Mouse (Mus musculus): ENCODE data around the gene Plpp2. TPM values are rescaled to one million over a fixed set of nuclear protein-coding genes. Genes with fewer than 3 reads are reported as not detected.

The Plpp2 gene
- total and polyA plus RNA-seq, 2 experiments from 2014 or later, result 5.0 to 11.7 TPM

GRCm38 (mm10) chr10:79550366-79550765 is 16.8 kb upstream of the Plpp2 start:
- Histone ChIP-seq H3K4me1 (ENCODE audit: control insufficient read depth, insufficient read depth) (peaks cover 14% of the 10 kb centered on the region), H3K4me2 (ENCODE audit: low read depth, low read length) (no peak overlapping the region), H3K9ac (replicated peaks; ENCODE audit: low read depth, low read length) (no peak overlapping the region), H3K9me3 (replicated peaks; ENCODE audit: control insufficient read depth, low read length) (no peaks in the 10 kb centered on the region), H3K27ac (ENCODE audit: low read depth) (no peak overlapping the region), H3K36me3 (replicated peaks; ENCODE audit: control insufficient read depth, insufficient read depth, low read length) (peaks cover 44% of the 10 kb centered on the region), H3K27me3 (ENCODE audit: control insufficient read depth, insufficient read depth, low read length) (no peaks in the 10 kb centered on the region), H3K4me3 (ENCODE audit: low read depth, low read length) (no peak overlapping the region)
- TF ChIP-seq EP300 (IDR thresholded peaks at IDR 0.05; ENCODE audit: low read depth) (no peak), CTCF (IDR thresholded peaks at IDR 0.05; ENCODE audit: low read depth) (no peak)
- ATAC-seq (ENCODE audit: insufficient read depth, low read depth), result no peak
- WGBS, result 75% methylated on average over 9 of the region's 9 CpGs
- DNase-seq (ENCODE audit: low spot score), result no peak

DNA sequence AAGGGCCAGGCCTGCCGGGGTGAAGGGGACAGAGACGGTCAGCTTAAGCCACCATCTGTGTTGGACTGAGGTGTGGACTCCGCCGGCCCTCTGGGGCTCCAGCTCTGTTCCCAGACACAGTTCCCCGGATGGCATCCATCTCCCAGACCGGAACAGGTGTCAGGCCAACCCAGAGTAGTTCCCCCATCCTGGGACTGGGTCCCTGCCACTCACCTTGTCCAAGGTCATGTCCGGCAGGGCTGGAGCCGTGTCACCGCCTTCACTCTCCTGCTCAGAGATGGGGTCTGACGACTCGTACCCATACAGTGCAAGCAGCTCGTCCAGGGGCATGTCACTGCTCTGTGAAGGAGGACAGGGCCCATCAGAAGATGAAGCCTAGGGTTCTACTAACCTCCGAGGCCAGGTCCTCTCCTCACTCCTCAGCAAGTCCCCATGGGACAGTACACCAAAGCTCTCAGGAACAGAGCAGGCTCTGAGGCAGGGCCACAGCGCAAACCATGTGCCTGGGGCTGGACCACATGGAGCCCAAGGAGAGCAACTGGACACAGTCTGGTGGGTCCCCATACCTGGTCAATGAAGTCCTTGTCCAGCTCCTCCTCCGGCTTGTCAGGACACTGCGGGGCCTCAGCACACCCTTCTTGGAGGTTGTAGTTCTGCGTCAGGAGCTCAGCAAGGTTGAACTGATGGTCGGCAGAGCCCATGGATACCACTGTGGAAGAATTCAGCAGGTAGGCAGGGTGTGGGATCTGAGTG is 15.6 kb upstream of the Plpp2 start:
- DNase-seq (ENCODE audit: low spot score) (no peak), ATAC-seq (ENCODE audit: insufficient read depth, low read depth) (no peak)
- H3K4me2 ChIP-seq (ENCODE audit: low read depth, low read length), result no peak overlapping the region
- H3K4me3 ChIP-seq (ENCODE audit: low read depth, low read length), result no peak overlapping the region
- H3K4me1 ChIP-seq (ENCODE audit: control insufficient read depth, insufficient read depth), result peaks cover 14% of the 10 kb centered on the region
- H3K9ac ChIP-seq (replicated peaks; ENCODE audit: low read depth, low read length), result no peak overlapping the region
- H3K36me3 ChIP-seq (replicated peaks; ENCODE audit: control insufficient read depth, insufficient read depth, low read length), result peaks cover 56% of the 10 kb centered on the region
- no peaks in the 10 kb centered on the region for H3K27me3 ChIP-seq (ENCODE audit: control insufficient read depth, insufficient read depth, low read length)
- TF ChIP-seq EP300 (IDR thresholded peaks at IDR 0.05; ENCODE audit: low read depth) (no peak), CTCF (IDR thresholded peaks at IDR 0.05; ENCODE audit: low read depth) (no peak)
- no peak overlapping the region for H3K27ac ChIP-seq (ENCODE audit: low read depth)
- H3K9me3 ChIP-seq (replicated peaks; ENCODE audit: control insufficient read depth, low read length), result no peaks in the 10 kb centered on the region
- WGBS, result 82% methylated on average over 18 of the region's 18 CpGs

DNA sequence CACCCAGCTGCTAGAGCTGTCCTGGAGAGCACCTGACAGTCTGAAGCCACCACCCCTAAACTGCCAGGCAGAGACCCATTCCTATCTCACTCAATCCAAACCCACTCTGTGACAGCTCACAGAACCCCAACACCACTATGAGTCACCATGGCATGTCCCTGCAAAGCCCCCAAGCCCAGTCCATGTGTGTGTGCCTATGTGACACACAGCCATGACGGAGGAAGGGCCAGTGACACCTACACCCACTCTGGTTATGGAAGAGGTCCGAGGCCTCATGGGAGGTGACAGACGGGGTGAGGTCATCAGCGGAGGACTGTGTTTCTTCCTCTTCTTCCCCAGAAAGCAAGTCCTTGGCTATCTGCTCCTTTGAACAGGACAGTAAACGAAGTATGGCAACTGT is 14.9 kb upstream of the Plpp2 start:
- no peak overlapping the region for H3K27ac ChIP-seq (ENCODE audit: low read depth)
- H3K4me1 ChIP-seq (ENCODE audit: control insufficient read depth, insufficient read depth), result peaks cover 10% of the 10 kb centered on the region
- no peak overlapping the region for H3K4me2 ChIP-seq (ENCODE audit: low read depth, low read length)
- H3K27me3 ChIP-seq (ENCODE audit: control insufficient read depth, insufficient read depth, low read length), result no peaks in the 10 kb centered on the region
- H3K4me3 ChIP-seq (ENCODE audit: low read depth, low read length), result no peak overlapping the region
- peaks cover 62% of the 10 kb centered on the region for H3K36me3 ChIP-seq (replicated peaks; ENCODE audit: control insufficient read depth, insufficient read depth, low read length)
- 82% methylated on average over 5 of the region's 5 CpGs for WGBS
- no peak for DNase-seq (ENCODE audit: low spot score)
- no peak overlapping the region for H3K9ac ChIP-seq (replicated peaks; ENCODE audit: low read depth, low read length)
- no peak for ATAC-seq (ENCODE audit: insufficient read depth, low read depth)
- H3K9me3 ChIP-seq (replicated peaks; ENCODE audit: control insufficient read depth, low read length), result no peaks in the 10 kb centered on the region
- TF ChIP-seq CTCF (IDR thresholded peaks at IDR 0.05; ENCODE audit: low read depth), result no peak
- TF ChIP-seq EP300 (IDR thresholded peaks at IDR 0.05; ENCODE audit: low read depth), result no peak

- H3K27me3 ChIP-seq (ENCODE audit: control insufficient read depth, insufficient read depth, low read length), result no peaks in the 10 kb centered on the region
- H3K4me3 ChIP-seq (ENCODE audit: low read depth, low read length), result no peak overlapping the region
- no peak for ATAC-seq (ENCODE audit: insufficient read depth, low read depth)
- H3K9me3 ChIP-seq (replicated peaks; ENCODE audit: control insufficient read depth, low read length), result no peaks in the 10 kb centered on the region
- no peak for TF ChIP-seq CTCF (IDR thresholded peaks at IDR 0.05; ENCODE audit: low read depth)
- no peak for TF ChIP-seq EP300 (IDR thresholded peaks at IDR 0.05; ENCODE audit: low read depth)
- no peak overlapping the region for H3K4me2 ChIP-seq (ENCODE audit: low read depth, low read length)
- H3K36me3 ChIP-seq (replicated peaks; ENCODE audit: control insufficient read depth, insufficient read depth, low read length), result peaks cover 76% of the 10 kb centered on the region
- DNase-seq (ENCODE audit: low spot score), result no peak
- no peak overlapping the region for H3K9ac ChIP-seq (replicated peaks; ENCODE audit: low read depth, low read length)
- H3K4me1 ChIP-seq (ENCODE audit: control insufficient read depth, insufficient read depth), result peaks cover 5% of the 10 kb centered on the region; the same call in 1 of the 2 replicates
- 73% methylated on average over 5 of the region's 5 CpGs for WGBS
- H3K27ac ChIP-seq (ENCODE audit: low read depth), result no peak overlapping the region
These were observed 13.6 kb upstream of the Plpp2 start for GRCm38 (mm10) chr10:79547148-79547675.

- H3K9ac ChIP-seq (replicated peaks; ENCODE audit: low read depth, low read length), result no peak overlapping the region
- H3K4me1 ChIP-seq (ENCODE audit: control insufficient read depth, insufficient read depth), result peaks cover 5% of the 10 kb centered on the region; the same call in 1 of the 2 replicates
- H3K27me3 ChIP-seq (ENCODE audit: control insufficient read depth, insufficient read depth, low read length), result no peaks in the 10 kb centered on the region
- WGBS, result 87% methylated on average over 11 of the region's 11 CpGs
- no peak overlapping the region for H3K27ac ChIP-seq (ENCODE audit: low read depth)
- no peaks in the 10 kb centered on the region for H3K9me3 ChIP-seq (replicated peaks; ENCODE audit: control insufficient read depth, low read length)
- H3K4me2 ChIP-seq (ENCODE audit: low read depth, low read length), result no peak overlapping the region
- ATAC-seq (ENCODE audit: insufficient read depth, low read depth) (no peak), DNase-seq (ENCODE audit: low spot score) (no peak)
- no peak overlapping the region for H3K4me3 ChIP-seq (ENCODE audit: low read depth, low read length)
- no peak for TF ChIP-seq EP300 (IDR thresholded peaks at IDR 0.05; ENCODE audit: low read depth)
- no peak for TF ChIP-seq CTCF (IDR thresholded peaks at IDR 0.05; ENCODE audit: low read depth)
- peaks cover 83% of the 10 kb centered on the region for H3K36me3 ChIP-seq (replicated peaks; ENCODE audit: control insufficient read depth, insufficient read depth, low read length)
These were observed 12.9 kb upstream of the Plpp2 start for GRCm38 (mm10) chr10:79546483-79546882.
